Mouse (Mus musculus) MEL (cell line): ENCODE measurements around the gene Gpr156. TPM values are rescaled to one million over a fixed set of nuclear protein-coding genes. Genes with fewer than 3 reads are reported as not detected.

Source experiments
- DNase-seq: peaks from one replicate; pipeline ENCODE4 v3.0.0; 2011; ENCODE audit warnings: low read depth, low spot score
- H3K27ac ChIP-seq: 2 replicates; pipeline ENCODE4 v1.5.1; 2012; ENCODE audit warnings: low read depth, mild to moderate bottlenecking, control low read depth, low read length, moderate library complexity; ENCODE audit not compliant: control insufficient read depth
- H3K27me3 ChIP-seq, 2 experiments: fragments of 150-350 bp in 1 of 2; sonication (generic) in 1 of 2; 2 replicates each; pipeline ENCODE4 v1.6.1; 2012; ENCODE audit warnings: low read length in 2 of 2, mild to moderate bottlenecking in 2 of 2, improper control_type of control experiment in 1 of 2, moderate library complexity in 1 of 2; ENCODE audit not compliant: insufficient read depth in 2 of 2, control insufficient read depth in 1 of 2
- H3K36me3 ChIP-seq, 2 experiments: 2 replicates each; pipeline ENCODE4 v1.6.1; 2012 to 2014; ENCODE audit warnings: low read length in 2 of 2, improper control_type of control experiment in 1 of 2, inconsistent platforms in 1 of 2, mild to moderate bottlenecking in 1 of 2; ENCODE audit not compliant: insufficient read depth in 2 of 2, control insufficient read depth in 1 of 2
- H3K4me1 ChIP-seq, 2 experiments: fragments of 150-350 bp in 1 of 2; sonication (generic) in 1 of 2; 2 replicates each; pipeline ENCODE4 v1.6.1; 2012; ENCODE audit warnings: low read length in 2 of 2, improper control_type of control experiment in 1 of 2, mild to moderate bottlenecking in 1 of 2; ENCODE audit not compliant: insufficient read depth in 2 of 2, control insufficient read depth in 1 of 2
- H3K4me3 ChIP-seq, 2 experiments: fragments of 150-350 bp in 1 of 2; sonication (generic) in 1 of 2; 2 replicates each; pipeline ENCODE4 v1.5.1; 2012; ENCODE audit warnings: low read depth in 2 of 2, low read length in 2 of 2, mild to moderate bottlenecking in 2 of 2, moderate library complexity in 2 of 2, control low read depth in 1 of 2, improper control_type of control experiment in 1 of 2; ENCODE audit not compliant: control insufficient read depth in 1 of 2, insufficient read depth in 1 of 2
- H3K79me2 ChIP-seq: 2 replicates; pipeline ENCODE4 v1.6.1; 2012; ENCODE audit warnings: mild to moderate bottlenecking, low read length, moderate library complexity; ENCODE audit not compliant: control insufficient read depth, poor library complexity, insufficient read depth
- H3K9ac ChIP-seq: 2 replicates; pipeline ENCODE4 v1.6.1; 2012; ENCODE audit warnings: low read depth, mild to moderate bottlenecking, control low read depth, low read length, moderate library complexity; ENCODE audit not compliant: control insufficient read depth, poor library complexity, severe bottlenecking
- H3K9me3 ChIP-seq: fragments of 150-350 bp; sonication (generic); replicated peaks from 2 replicates; pipeline ENCODE4 v1.6.1; 2012; ENCODE audit warnings: mild to moderate bottlenecking, low read length, improper control_type of control experiment, moderate library complexity; ENCODE audit not compliant: insufficient read depth
- BHLHE40 ChIP-seq: IDR thresholded peaks from 2 replicates; pipeline ENCODE4 v1.6.1; 2012; ENCODE audit warnings: low read depth, mild to moderate bottlenecking, inconsistent platforms, low read length, improper control_type of control experiment, borderline replicate concordance
- CHD2 ChIP-seq: IDR thresholded peaks from 2 replicates; pipeline ENCODE4 v1.6.1; 2011; ENCODE audit warnings: low read length, improper control_type of control experiment
- CTCF ChIP-seq, 3 experiments: IDR thresholded peaks in 2 of 3; conservative IDR thresholded peaks in 1 of 3; 2 replicates each; pipeline ENCODE4 v1.5.1; 2011 to 2012; ENCODE audit warnings: low read length in 3 of 3, low read depth in 2 of 3, mild to moderate bottlenecking in 2 of 3, improper control_type of control experiment in 1 of 3, inconsistent platforms in 1 of 3, mixed read lengths in 1 of 3, moderate library complexity in 1 of 3; ENCODE audit not compliant: control insufficient read depth in 1 of 3, insufficient read depth in 1 of 3, poor library complexity in 1 of 3, severe bottlenecking in 1 of 3
- E2F4 ChIP-seq: IDR thresholded peaks from 2 replicates; pipeline ENCODE4 v1.6.1; 2011; ENCODE audit warnings: low read depth, low read length, improper control_type of control experiment, borderline replicate concordance
- EP300 ChIP-seq, 2 experiments: IDR thresholded peaks; 2 replicates each; pipeline ENCODE4 v1.6.1; 2011; ENCODE audit warnings: improper control_type of control experiment in 2 of 2, low read length in 2 of 2, low read depth in 1 of 2, mild to moderate bottlenecking in 1 of 2
- GATA1 ChIP-seq: IDR thresholded peaks from 2 replicates; pipeline ENCODE4 v1.6.1; 2011; ENCODE audit warnings: low read depth, low read length, improper control_type of control experiment
- MAFK ChIP-seq: IDR thresholded peaks from 2 replicates; pipeline ENCODE4 v1.6.1; 2011; ENCODE audit warnings: low read depth, mild to moderate bottlenecking, low read length, improper control_type of control experiment, borderline replicate concordance
- MYC ChIP-seq: IDR thresholded peaks from 2 replicates; pipeline ENCODE4 v1.6.1; 2011; ENCODE audit warnings: low read depth, mild to moderate bottlenecking, low read length, improper control_type of control experiment, moderate library complexity
- NELFE ChIP-seq: IDR thresholded peaks from 2 replicates; pipeline ENCODE4 v1.6.1; 2011; ENCODE audit warnings: low read depth, low read length, improper control_type of control experiment
- NRF1 ChIP-seq: IDR thresholded peaks from 2 replicates; pipeline ENCODE4 v1.6.1; 2014; ENCODE audit warnings: low read depth, mild to moderate bottlenecking, inconsistent platforms, low read length, improper control_type of control experiment, moderate library complexity; ENCODE audit not compliant: poor library complexity, insufficient read depth, severe bottlenecking
- POLR2A ChIP-seq, 2 experiments: IDR thresholded peaks; 2 replicates each; pipeline ENCODE4 v1.6.1; 2011 to 2012; ENCODE audit warnings: low read length in 2 of 2, mild to moderate bottlenecking in 2 of 2, control low read depth in 1 of 2, improper control_type of control experiment in 1 of 2, low read depth in 1 of 2, moderate library complexity in 1 of 2; ENCODE audit not compliant: control insufficient read depth in 1 of 2, insufficient read depth in 1 of 2, poor library complexity in 1 of 2
- POLR2AphosphoS2 ChIP-seq: IDR thresholded peaks from 2 replicates; pipeline ENCODE4 v1.6.1; 2011; ENCODE audit warnings: low read length, improper control_type of control experiment
- RAD21 ChIP-seq: IDR thresholded peaks from 2 replicates; pipeline ENCODE4 v1.6.1; 2011; ENCODE audit warnings: mild to moderate bottlenecking, low read depth, low read length, improper control_type of control experiment
- SMC3 ChIP-seq: IDR thresholded peaks from 2 replicates; pipeline ENCODE4 v1.6.1; 2011; ENCODE audit warnings: low read depth, low read length, improper control_type of control experiment
- UBTF ChIP-seq: IDR thresholded peaks from 2 replicates; pipeline ENCODE4 v1.6.1; 2012; ENCODE audit warnings: low read depth, mild to moderate bottlenecking, inconsistent platforms, low read length, improper control_type of control experiment, moderate library complexity, borderline replicate concordance; ENCODE audit not compliant: insufficient read depth
- USF1 ChIP-seq: IDR thresholded peaks from 2 replicates; pipeline ENCODE4 v1.6.1; 2014; ENCODE audit warnings: low read depth, mild to moderate bottlenecking, inconsistent platforms, low read length, improper control_type of control experiment, moderate library complexity
- ZC3H11A ChIP-seq: IDR thresholded peaks from 2 replicates; pipeline ENCODE4 v1.6.1; 2012; ENCODE audit warnings: low read depth, mild to moderate bottlenecking, inconsistent platforms, low read length, improper control_type of control experiment
- polyA plus RNA-seq, 2 experiments: library from polyadenylated mRNA; stranded (reverse) in 1 of 2; unstranded in 1 of 2; fragments of >175 nt in 1 of 2; fragments of >200 nt in 1 of 2; gene quantifications; 2 replicates each; pipeline versions ENCODE4 v1.2.1 to v1.2.4; 2012; ENCODE audit warnings: low replicate concordance in 2 of 2, low read depth in 1 of 2; ENCODE audit not compliant: insufficient read length in 2 of 2, insufficient read depth in 1 of 2, missing spikeins in 1 of 2
- total RNA-seq: library from RNA; depleted of rRNA; stranded (reverse); fragments of 300-350 nt; gene quantifications from 2 replicates; pipeline ENCODE4 v1.2.3, GENCODE M21; 2012; rRNA removed

The Gpr156 gene
- total and polyA plus RNA-seq, 3 experiments, result not detected

DNA sequence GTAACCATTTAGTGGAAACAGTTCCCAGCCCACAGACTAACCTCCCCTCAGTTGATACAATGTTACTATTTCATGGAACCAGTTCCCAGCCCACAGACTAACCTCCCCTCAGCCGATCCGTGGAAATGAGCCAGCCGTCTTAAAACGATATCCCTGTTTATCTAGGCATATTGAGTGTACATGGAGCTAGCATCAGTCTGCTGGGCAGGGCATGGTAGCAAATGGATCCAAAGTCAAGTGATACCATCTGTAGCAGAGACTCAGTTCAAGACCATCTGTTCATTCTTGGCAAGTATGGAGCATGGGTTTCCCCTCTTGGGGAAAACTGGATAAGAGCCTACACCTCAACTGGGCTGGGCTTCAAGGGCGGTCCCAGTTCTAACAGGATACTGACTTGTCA is 128.3 kb downstream of the Gpr156 start:
- H3K27ac ChIP-seq, result no peak overlapping the region
- H3K4me3 ChIP-seq, result no peak overlapping the region
- no peak for DNase-seq
- TF ChIP-seq POLR2A (IDR thresholded peaks at IDR 0.05; ENCODE audit: control insufficient read depth in 1 of 2, insufficient read depth in 1 of 2, low read depth in 1 of 2, low read length in 2 of 2, poor library complexity in 1 of 2), result no peak
- no peak for TF ChIP-seq GATA1
- TF ChIP-seq MAFK, result no peak
- no peak for TF ChIP-seq ZC3H11A
- no peak for TF ChIP-seq NELFE
- no peak for TF ChIP-seq MYC
- no peak for TF ChIP-seq E2F4
- no peaks in the 10 kb centered on the region for H3K79me2 ChIP-seq
- H3K27me3 ChIP-seq, result peaks cover 4 to 6% of the 10 kb centered on the region in 2 experiments
- H3K9me3 ChIP-seq, result no peaks in the 10 kb centered on the region
- H3K36me3 ChIP-seq, result no peaks in the 10 kb centered on the region
- H3K4me1 ChIP-seq, result no peaks in the 10 kb centered on the region
- no peak overlapping the region for H3K9ac ChIP-seq

- Histone ChIP-seq H3K9me3 (no peaks in the 10 kb centered on the region), H3K36me3 (no peaks in the 10 kb centered on the region), H3K9ac (no peak overlapping the region), H3K4me1 (no peaks in the 10 kb centered on the region), H3K27ac (no peak overlapping the region), H3K79me2 (no peaks in the 10 kb centered on the region), H3K4me3 (no peak overlapping the region), H3K27me3 (peaks cover 2% of the 10 kb centered on the region in 2 experiments)
- no peak for TF ChIP-seq UBTF
- TF ChIP-seq CTCF (IDR thresholded peaks at IDR 0.05 in 2 of 3, conservative IDR thresholded peaks at IDR 0.05 in 1 of 3; ENCODE audit: control insufficient read depth in 1 of 3, insufficient read depth in 1 of 3, low read depth in 2 of 3, low read length in 3 of 3, poor library complexity in 1 of 3, severe bottlenecking in 1 of 3), result no peak
- TF ChIP-seq NRF1, result no peak
- no peak for TF ChIP-seq USF1
- no peak for TF ChIP-seq POLR2AphosphoS2
- TF ChIP-seq CHD2, result no peak
- no peak for TF ChIP-seq NELFE
- no peak for TF ChIP-seq SMC3
- TF ChIP-seq E2F4, result no peak
- no peak for TF ChIP-seq EP300 (IDR thresholded peaks at IDR 0.05; ENCODE audit: low read depth in 1 of 2, low read length in 2 of 2)
- no peak for TF ChIP-seq BHLHE40
- TF ChIP-seq RAD21, result no peak
- DNase-seq, result no peak
These were observed 131.7 kb downstream of the Gpr156 start for GRCm38 (mm10) chr16:38047781-38048558.

Other genes with a start within 250 kb of the Gpr156 start
- gene Fstl1, start 139.6 kb upstream of the Gpr156 start, total RNA-seq, result 0.08 TPM in 1 of 2 replicates, not detected in the other
- gene Fstl1, start 139.6 kb upstream of the Gpr156 start, polyA plus RNA-seq, result under 1 TPM in 1 of 2 experiments, not detected in 1; 0.35 TPM
- gene Gm36028, start 55.4 kb upstream of the Gpr156 start, total RNA-seq, result not detected in 2 replicates
- not detected for gene Gm36028, start 55.4 kb upstream of the Gpr156 start, polyA plus RNA-seq
- 24.8 and 27.0 TPM in 2 replicates for gene Lrrc58, start 48.1 kb upstream of the Gpr156 start, total RNA-seq
- 10 to 100 TPM; 11.0 to 29.6 TPM for gene Lrrc58, start 48.1 kb upstream of the Gpr156 start, polyA plus RNA-seq
- 8.8 and 10.3 TPM in 2 replicates for gene Gsk3b, start 172.5 kb downstream of the Gpr156 start, total RNA-seq
- 10 to 100 TPM in 1 of 2 experiments, not detected in 1; 20.1 TPM for gene Gsk3b, start 172.5 kb downstream of the Gpr156 start, polyA plus RNA-seq